Mouse (Mus musculus): ENCODE measurements around the gene Sco2.

DNA sequence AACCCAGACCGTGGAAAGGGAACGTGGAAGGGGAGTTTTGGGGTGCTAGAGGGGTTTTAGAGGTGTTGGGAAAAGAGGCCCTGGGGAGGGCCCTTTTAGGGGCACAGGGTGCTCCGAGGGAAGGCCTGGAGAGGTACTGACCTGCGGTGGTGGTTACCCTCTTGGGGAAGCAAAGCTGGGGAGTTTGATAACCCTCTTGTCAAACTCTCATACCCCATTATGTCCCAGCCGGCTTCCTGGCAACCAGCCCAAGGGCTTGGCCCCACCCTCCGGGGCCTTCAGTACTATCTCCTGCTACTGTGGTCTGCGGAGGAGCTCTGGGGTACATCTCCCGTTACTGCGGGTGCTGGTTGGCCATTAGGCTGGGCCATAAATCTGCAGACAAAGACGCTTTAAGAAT lies 5.8 kb upstream of the Sco2 start:
- TF ChIP-seq CTCF (IDR thresholded peaks at IDR 0.05; ENCODE audit: insufficient read depth, low read depth, low read length) (no peak), POLR2A (IDR thresholded peaks at IDR 0.05; ENCODE audit: insufficient read depth, low read depth, low read length) (no peak)

All from olfactory bulb, adult 2 months (tissue).